Mouse (Mus musculus) liver, adult 2 months (tissue): ENCODE data around the gene Gtpbp3.

Experiments used
- CTCF ChIP-seq: fragments of 200-500 bp; IDR thresholded peaks from 2 replicates; pipeline ENCODE4 v1.5.1; 2011; ENCODE audit warnings: low read depth, low read length, control low read depth
- POLR2A ChIP-seq: fragments of 200-500 bp; IDR thresholded peaks from 2 replicates; pipeline ENCODE4 v1.6.1; 2011; ENCODE audit warnings: low read length, control low read depth; ENCODE audit not compliant: insufficient read depth; ENCODE audit errors: extremely low read depth

- TF ChIP-seq CTCF (no peak), POLR2A (0 out of 2 replicates have a peak, but pooled peaks have one; percentile 49)
Measured at GRCm38 (mm10) chr8:71488454-71488853, 551 bp downstream of the Gtpbp3 start.
